Mouse (Mus musculus) kidney, adult 2 months (tissue): ENCODE results near the gene Mettl7a2. TPM values are rescaled to one million over a fixed set of nuclear protein-coding genes. Genes with fewer than 3 reads are reported as not detected.
"Not testable (repeated sequence)": the region's sequence is repeated elsewhere in the genome, so short reads cannot be mapped to it uniquely, and the experiment has no call there.

Experiments used
- DNase-seq: peaks from one replicate; pipeline ENCODE4 v3.0.0; 2021
- H3K27ac ChIP-seq: fragments of 200-500 bp; 2 replicates; pipeline ENCODE4 v1.5.1; 2012; ENCODE audit warnings: low read depth, low read length, control low read depth, inconsistent platforms; ENCODE audit not compliant: insufficient read depth
- H3K27me3 ChIP-seq: fragments of 200-500 bp; replicated peaks from 2 replicates; pipeline ENCODE4 v1.6.1; 2012; ENCODE audit warnings: mild to moderate bottlenecking, moderate library complexity, low read length, inconsistent platforms; ENCODE audit not compliant: control insufficient read depth, insufficient read depth
- H3K36me3 ChIP-seq: fragments of 200-500 bp; 2 replicates; pipeline ENCODE4 v1.6.1; 2012; ENCODE audit warnings: mild to moderate bottlenecking, moderate library complexity, low read length, inconsistent platforms; ENCODE audit not compliant: control insufficient read depth, insufficient read depth
- H3K4me1 ChIP-seq: fragments of 200-500 bp; 2 replicates; pipeline ENCODE4 v1.6.1; 2011; ENCODE audit warnings: low read length; ENCODE audit not compliant: control insufficient read depth, insufficient read depth
- H3K4me3 ChIP-seq: fragments of 200-500 bp; 2 replicates; pipeline ENCODE4 v1.5.1; 2011; ENCODE audit warnings: mild to moderate bottlenecking, low read depth, low read length, control low read depth; ENCODE audit not compliant: insufficient read depth
- CTCF ChIP-seq: fragments of 200-500 bp; conservative IDR thresholded peaks from 2 replicates; pipeline ENCODE4 v1.5.1; 2011; ENCODE audit warnings: low read depth, mild to moderate bottlenecking, control low read depth, low read length, moderate library complexity, mixed read lengths; ENCODE audit not compliant: insufficient read depth, insufficient read length
- POLR2A ChIP-seq: fragments of 200-500 bp; IDR thresholded peaks from one replicate; pipeline ENCODE4 v1.6.1; 2011; ENCODE audit warnings: low read depth, low read length, control low read depth
- WGBS: fragments of 180-500 bp; shearing (Covaris S2); methylation state at CpG from one replicate; pipeline ENCODE4 v1.1.7; 2018; 5-methylcytosine and 5-hydroxymethylcytosine counted together
- polyA plus RNA-seq: library from polyadenylated mRNA; depleted of rRNA; stranded (reverse); fragments of >200 nt; gene quantifications from 2 replicates; pipeline ENCODE4 v1.2.3, GENCODE M21; 2012

Gene Mettl7a2
- polyA plus RNA-seq, 1 experiment, result 74.0 TPM

DNA sequence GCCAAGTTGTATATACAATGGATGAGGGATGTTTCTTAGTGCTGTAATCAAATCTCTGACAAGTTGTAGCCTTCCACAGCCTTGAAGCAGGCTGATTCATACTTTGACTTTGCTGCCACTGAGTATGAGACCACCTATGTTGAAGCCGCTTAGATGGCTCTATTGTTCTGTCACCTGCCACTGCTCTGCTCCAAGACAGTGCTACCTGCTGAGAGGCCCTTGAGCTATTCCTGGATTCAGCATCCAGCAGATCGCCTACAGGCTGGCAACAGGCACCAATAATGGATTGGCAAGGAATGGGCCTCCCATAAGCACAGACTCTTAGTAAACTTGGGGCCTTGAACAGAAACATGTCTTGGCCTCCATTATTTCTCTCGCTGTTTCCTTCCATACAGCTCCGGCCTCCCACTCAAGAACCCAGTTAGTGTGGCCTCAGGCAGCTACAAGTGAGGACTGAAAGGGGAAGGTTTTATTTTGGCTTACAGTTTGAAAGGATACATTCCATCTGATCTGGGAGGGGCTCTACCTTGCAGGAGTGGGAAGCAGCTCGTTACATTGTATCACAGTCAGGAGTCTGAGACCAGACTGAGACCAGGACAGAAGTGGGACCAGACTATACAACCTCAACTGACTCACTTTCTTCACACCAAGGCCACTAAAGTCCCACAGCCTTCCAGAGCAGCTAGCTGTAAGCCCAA is 38.4 kb upstream of the Mettl7a2 start:
- 98% methylated on average over 5 of the region's 5 CpGs for WGBS
- no peak for DNase-seq
- Histone ChIP-seq H3K36me3 (peaks cover 1% of the 10 kb centered on the region; the same call in 1 of the 2 replicates), H3K4me1 (peaks cover 11% of the 10 kb centered on the region), H3K4me3 (no peak overlapping the region), H3K27ac (no peak overlapping the region), H3K27me3 (no peaks in the 10 kb centered on the region)
- TF ChIP-seq POLR2A (no peak), CTCF (no peak)

- H3K4me1 ChIP-seq, H3K36me3 ChIP-seq, H3K4me3 ChIP-seq, H3K27me3 ChIP-seq: not testable (repeated sequence)
- H3K27ac ChIP-seq, result 0 out of 2 replicates have a peak overlapping the region, but pooled peaks have one; percentile 29
- 42% methylated on average over 4 of the region's 4 CpGs for WGBS
- DNase-seq, result peak; percentile 61
Measured at GRCm38 (mm10) chr15:100318014-100318671, 34.9 kb upstream of the Mettl7a2 start.

- peak; percentile 51 for DNase-seq
- 59% methylated on average over 1 of the region's 1 CpGs for WGBS
- Histone ChIP-seq H3K36me3 (no peaks in the 10 kb centered on the region), H3K4me3 (no peak overlapping the region), H3K27ac (no peak overlapping the region), H3K4me1 (peaks cover 9% of the 10 kb centered on the region; the same call in 1 of the 2 replicates), H3K27me3 (no peaks in the 10 kb centered on the region)
- TF ChIP-seq POLR2A (no peak), CTCF (no peak)
Measured at GRCm38 (mm10) chr15:100319884-100320283, 33.1 kb upstream of the Mettl7a2 start.

GRCm38 (mm10) chr15:100320295-100320905 is 32.6 kb upstream of the Mettl7a2 start:
- peaks cover 9% of the 10 kb centered on the region; the same call in 1 of the 2 replicates for H3K4me1 ChIP-seq
- TF ChIP-seq CTCF (no peak), POLR2A (no peak)
- peak; percentile 25 for DNase-seq
- H3K27ac ChIP-seq, result no peak overlapping the region
- 67% methylated on average over 9 of the region's 9 CpGs for WGBS
- no peak overlapping the region for H3K4me3 ChIP-seq
- H3K36me3 ChIP-seq, result no peaks in the 10 kb centered on the region
- H3K27me3 ChIP-seq, result no peaks in the 10 kb centered on the region

DNA sequence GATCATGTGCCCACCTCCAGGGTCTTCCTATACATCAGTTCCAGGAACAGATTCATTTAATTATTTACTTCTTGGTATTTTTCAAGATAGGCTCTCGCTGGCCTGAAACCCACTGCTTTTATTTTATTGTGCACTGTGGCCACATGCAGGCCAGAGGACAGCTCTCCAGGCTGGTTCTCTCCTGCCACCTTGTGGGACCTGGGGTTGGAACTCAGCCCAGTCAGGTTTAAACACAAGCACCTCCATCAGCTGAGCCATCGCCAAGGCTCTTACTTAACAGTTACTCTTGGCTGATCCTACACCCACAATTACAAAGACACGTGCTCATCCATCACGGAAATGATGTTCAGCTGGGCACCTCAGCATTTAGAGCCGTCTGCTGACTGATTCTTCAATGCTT is 31.9 kb upstream of the Mettl7a2 start:
- 27% methylated on average over 5 of the region's 5 CpGs for WGBS
- no peak overlapping the region for H3K27ac ChIP-seq
- H3K4me1 ChIP-seq, result peaks cover 9% of the 10 kb centered on the region; the same call in 1 of the 2 replicates

GRCm38 (mm10) chr15:100324021-100324591 is 28.9 kb upstream of the Mettl7a2 start:
- Histone ChIP-seq H3K36me3 (no peaks in the 10 kb centered on the region), H3K27ac (no peak overlapping the region), H3K4me3 (no peak overlapping the region), H3K27me3 (no peaks in the 10 kb centered on the region), H3K4me1 (peaks cover 3% of the 10 kb centered on the region; the same call in 1 of the 2 replicates)
- no peak for TF ChIP-seq POLR2A
- no peak for TF ChIP-seq CTCF
- no peak for DNase-seq
- 77% methylated on average over 12 of the region's 12 CpGs for WGBS

More for the DNA sequence above, 31.9 kb upstream of the Mettl7a2 start:
- no peaks in the 10 kb centered on the region for H3K36me3 ChIP-seq
- TF ChIP-seq POLR2A (no peak), CTCF (peak; percentile 85)
- DNase-seq, result peak; percentile 91
- H3K4me3 ChIP-seq, result no peak overlapping the region
- H3K27me3 ChIP-seq, result no peaks in the 10 kb centered on the region

DNA sequence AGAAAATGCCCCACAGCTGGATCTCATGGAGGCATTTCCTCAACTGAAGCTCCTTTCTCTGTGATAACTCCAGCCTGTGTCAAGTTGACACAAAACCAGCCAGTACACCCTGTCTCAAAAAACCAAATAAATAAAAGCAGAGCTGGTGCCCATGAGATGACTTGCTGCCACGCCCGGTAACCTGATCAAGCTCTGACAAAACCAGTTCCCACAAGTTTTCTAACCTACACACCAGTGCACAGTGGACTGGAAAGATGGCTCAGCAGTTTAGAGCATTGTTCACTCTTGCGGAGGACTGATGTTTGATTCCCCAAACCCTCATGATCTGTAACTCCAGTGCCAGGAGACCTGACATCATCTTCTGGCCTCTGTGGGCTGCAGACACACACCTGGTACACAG is 27.8 kb upstream of the Mettl7a2 start:
- Histone ChIP-seq H3K4me3 (no peak overlapping the region), H3K27ac (no peak overlapping the region), H3K27me3 (no peaks in the 10 kb centered on the region), H3K36me3 (no peaks in the 10 kb centered on the region), H3K4me1 (peaks cover 3% of the 10 kb centered on the region; the same call in 1 of the 2 replicates)
- DNase-seq, result no peak
- no peak for TF ChIP-seq CTCF
- TF ChIP-seq POLR2A, result no peak
- 79% methylated on average over 3 of the region's 3 CpGs for WGBS
